Mouse (Mus musculus) forebrain, embryonic 16.5 days (tissue): ENCODE data around the gene Tmem263. TPM values are rescaled to one million over a fixed set of nuclear protein-coding genes. Genes with fewer than 3 reads are reported as not detected.

Experiments
- ATAC-seq: fragments of 200-750 bp; cut with Nextera tagmentation; 2 replicates; pipeline ENCODE4 v1.8.0; 2017; ENCODE audit warnings: mild to moderate bottlenecking, moderate library complexity
- H3K27ac ChIP-seq: fragments of 300-500 bp; sonication (generic); 2 replicates; pipeline ENCODE4 v1.5.1; 2014; ENCODE audit warnings: low read length, control low read depth
- H3K27me3 ChIP-seq: fragments of 300-500 bp; sonication (generic); replicated peaks from 2 replicates; pipeline ENCODE4 v1.6.1; 2014; ENCODE audit warnings: low read length; ENCODE audit not compliant: control insufficient read depth, insufficient read depth
- H3K36me3 ChIP-seq: fragments of 300-500 bp; sonication (generic); 2 replicates; pipeline ENCODE4 v1.6.1; 2014; ENCODE audit not compliant: control insufficient read depth, insufficient read depth
- H3K4me1 ChIP-seq: fragments of 300-500 bp; sonication (generic); replicated peaks from 2 replicates; pipeline ENCODE4 v1.6.1; 2014; ENCODE audit warnings: low read length; ENCODE audit not compliant: control insufficient read depth, insufficient read depth
- H3K4me2 ChIP-seq: fragments of 300-500 bp; sonication (generic); 2 replicates; pipeline ENCODE4 v1.6.1; 2014; ENCODE audit warnings: mild to moderate bottlenecking, low read length, control low read depth
- H3K4me3 ChIP-seq: fragments of 300-500 bp; sonication (generic); replicated peaks from 2 replicates; pipeline ENCODE4 v1.5.1; 2014; ENCODE audit warnings: mild to moderate bottlenecking, low read length, control low read depth
- H3K9ac ChIP-seq: fragments of 300-500 bp; sonication (generic); replicated peaks from 2 replicates; pipeline ENCODE4 v1.6.1; 2014; ENCODE audit warnings: low read depth, low read length, control low read depth
- H3K9me3 ChIP-seq: fragments of 300-500 bp; sonication (generic); 2 replicates; pipeline ENCODE4 v1.6.1; 2016; ENCODE audit warnings: low read length; ENCODE audit not compliant: control insufficient read depth
- WGBS: fragments of 180-500 bp; shearing (Covaris S2); extraction: QIAGEN DNeasy Blood & Tissue Kit; methylation state at CpG from one replicate; pipeline ENCODE4 v1.1.7; 2014; 5-methylcytosine and 5-hydroxymethylcytosine counted together
- polyA plus RNA-seq: library from polyadenylated mRNA; unstranded; fragments of >200 nt; fragmentation: Nextera tagmentation; extraction: Ambion mirVana; gene quantifications from 2 replicates; pipeline ENCODE4 v1.2.1, GENCODE M21; 2015

The Tmem263 gene
- polyA plus RNA-seq, 1 experiment from 2014 or later, result 63.0 TPM

GRCm38 (mm10) chr10:85164791-85165190 is 62.4 kb downstream of the Tmem263 start:
- H3K9me3 ChIP-seq, result no peaks in the 10 kb centered on the region
- peaks cover 2% of the 10 kb centered on the region; the same call in 1 of the 2 replicates for H3K4me1 ChIP-seq
- H3K4me2 ChIP-seq, result no peak overlapping the region
- H3K27me3 ChIP-seq, result no peaks in the 10 kb centered on the region
- WGBS, result 79% methylated on average over 13 of the region's 13 CpGs
- H3K9ac ChIP-seq, result no peak overlapping the region
- no peak for ATAC-seq
- no peak overlapping the region for H3K4me3 ChIP-seq
- H3K36me3 ChIP-seq, result no peaks in the 10 kb centered on the region
- no peak overlapping the region for H3K27ac ChIP-seq

GRCm38 (mm10) chr10:85165306-85165705 is 62.9 kb downstream of the Tmem263 start:
- Histone ChIP-seq H3K27me3 (no peaks in the 10 kb centered on the region), H3K4me3 (no peak overlapping the region), H3K9ac (no peak overlapping the region), H3K9me3 (no peaks in the 10 kb centered on the region), H3K4me2 (no peak overlapping the region), H3K4me1 (peaks cover 2% of the 10 kb centered on the region; the same call in 1 of the 2 replicates), H3K27ac (no peak overlapping the region), H3K36me3 (no peaks in the 10 kb centered on the region)
- ATAC-seq, result no peak
- 81% methylated on average over 5 of the region's 5 CpGs for WGBS

Other genes with a start within 250 kb of the Tmem263 start
- 46.7 and 48.4 TPM in 2 replicates for gene Ric8b, start 185.0 kb upstream of the Tmem263 start, polyA plus RNA-seq
- gene Fhl4, start 132 bp upstream of the Tmem263 start, polyA plus RNA-seq, result 2.2 and 2.7 TPM in 2 replicates
- 26.5 and 26.9 TPM in 2 replicates for gene Mterf2, start 25.4 kb downstream of the Tmem263 start, polyA plus RNA-seq
- 33.7 and 38.2 TPM in 2 replicates for gene Cry1, start 82.4 kb downstream of the Tmem263 start, polyA plus RNA-seq